Mouse (Mus musculus) G1E (cell line): Measurements from ENCODE around the gene Slc6a4.

Experiments
- CTCF ChIP-seq: IDR thresholded peaks from 2 replicates; pipeline ENCODE4 v1.5.1; 2012; ENCODE audit warnings: low read depth, low read length, inconsistent platforms, mixed read lengths
- GATA1 ChIP-seq: IDR thresholded peaks from 2 replicates; pipeline ENCODE4 v1.6.1; 2012; ENCODE audit warnings: borderline replicate concordance, low read length, inconsistent platforms, mixed read lengths
- POLR2AphosphoS5 ChIP-seq: IDR thresholded peaks from 2 replicates; pipeline ENCODE4 v1.6.1; 2012; ENCODE audit warnings: low read depth, low read length, inconsistent platforms; ENCODE audit not compliant: insufficient replicate concordance
- TAL1 ChIP-seq: conservative IDR thresholded peaks from 2 replicates; pipeline ENCODE4 v1.6.1; 2012; ENCODE audit warnings: low read depth, low read length, inconsistent platforms, mixed read lengths

GRCm38 (mm10) chr11:76965703-76966102, 32.7 kb upstream of the Slc6a4 start:
- TF ChIP-seq CTCF, result no peak
- no peak for TF ChIP-seq TAL1
- no peak for TF ChIP-seq POLR2AphosphoS5
- no peak for TF ChIP-seq GATA1
